Mouse (Mus musculus) Patski (cell line): ENCODE measurements around the gene Gm3696. TPM values are rescaled to one million over a fixed set of nuclear protein-coding genes. Genes with fewer than 3 reads are reported as not detected.
"Not testable (repeated sequence)": the region's sequence is repeated elsewhere in the genome, so short reads cannot be mapped to it uniquely, and the experiment has no call there.

Experiments used
- ATAC-seq: fragments of 100-300 bp; one replicate; pipeline ENCODE4 v1.8.0; 2021
- CTCF ChIA-PET: fragments of 350-600 bp; sonication (Branson Sonifier 250); formaldehyde crosslinking; loops from one replicate; lab custom pipeline; 2022; ENCODE audit warnings: inconsistent platforms; lab: Charles Lee
- POLR2A ChIA-PET: fragments of 350-600 bp; sonication (Branson Sonifier 250); formaldehyde crosslinking; loops from one replicate; lab custom pipeline; 2022; ENCODE audit warnings: antibody characterized with exemption, inconsistent platforms; lab: Charles Lee
- DNase-seq: peaks from one replicate; pipeline ENCODE4 v3.0.0-alpha.2; 2011; ENCODE audit warnings: low read depth, low spot score
- H3K27me3 ChIP-seq: fragments of 371-371 bp; one replicate; pipeline ENCODE4 v1.5.1; 2021
- in situ Hi-C: fragments of 300-500 bp; cut with MboI; formaldehyde crosslinking; loops from 3 replicates; pipeline ENCODE4 v1.11.1; 2018; ENCODE audit warnings: low pct_unique_long_range_greater_than_20kb, mixed read lengths
- polyA plus RNA-seq: library from polyadenylated mRNA; unstranded; gene quantifications from one replicate; pipeline ENCODE4 v1.2.3, GENCODE M21; 2021

Gm3696 gene
- 0.45 TPM for polyA plus RNA-seq

DNA sequence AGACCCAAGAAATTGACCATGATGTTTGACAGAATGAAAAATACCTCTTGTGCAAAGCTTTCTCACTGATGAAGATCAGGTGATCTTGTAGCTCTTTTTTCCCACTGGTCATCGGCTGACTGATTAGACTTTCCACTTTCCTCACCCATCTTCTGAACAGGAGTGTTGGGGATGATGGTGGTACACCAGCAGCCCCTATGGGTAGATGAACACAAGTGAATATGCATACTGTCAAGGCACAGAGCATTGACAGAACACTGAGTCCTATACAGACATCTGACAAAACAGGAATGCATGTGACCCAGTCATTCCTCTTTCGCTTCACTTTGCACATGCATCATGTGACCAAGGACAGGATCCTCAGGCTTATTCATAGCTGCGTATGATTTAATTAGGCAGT is at the start of gene Gm3696:
Gm3696 (minus strand) TSS at position 101 of the 400 bp plus-strand sequence.
- POLR2A ChIA-PET, ATAC-seq, H3K27me3 ChIP-seq, CTCF ChIA-PET, in situ Hi-C loops, DNase-seq: not testable (repeated sequence)

DNA sequence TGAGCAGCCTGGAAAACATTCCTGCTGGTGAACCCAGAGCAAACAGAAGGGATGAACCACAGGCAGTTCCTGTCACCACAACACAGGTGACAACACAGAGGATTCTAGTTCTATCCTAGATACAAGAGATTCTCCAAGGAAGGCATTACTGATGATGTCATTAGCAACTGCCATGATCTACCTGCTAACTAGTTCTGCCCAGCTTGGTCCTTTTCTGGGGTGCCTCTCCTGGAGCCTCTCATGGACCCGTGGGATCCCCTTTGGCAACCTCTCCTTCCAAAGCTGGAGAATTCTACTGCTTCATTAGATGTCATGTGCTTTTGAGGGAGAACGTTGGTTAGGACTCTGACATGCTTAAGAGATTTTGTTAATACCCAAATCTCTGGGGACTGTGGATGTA is 24.9 kb upstream of the Gm3696 start, which contains the start of gene Gm6676:
Gm6676 (minus strand) TSS at position 101 of the 400 bp plus-strand sequence.
- in situ Hi-C loops, DNase-seq, CTCF ChIA-PET, H3K27me3 ChIP-seq, ATAC-seq, POLR2A ChIA-PET: not testable (repeated sequence)

DNA sequence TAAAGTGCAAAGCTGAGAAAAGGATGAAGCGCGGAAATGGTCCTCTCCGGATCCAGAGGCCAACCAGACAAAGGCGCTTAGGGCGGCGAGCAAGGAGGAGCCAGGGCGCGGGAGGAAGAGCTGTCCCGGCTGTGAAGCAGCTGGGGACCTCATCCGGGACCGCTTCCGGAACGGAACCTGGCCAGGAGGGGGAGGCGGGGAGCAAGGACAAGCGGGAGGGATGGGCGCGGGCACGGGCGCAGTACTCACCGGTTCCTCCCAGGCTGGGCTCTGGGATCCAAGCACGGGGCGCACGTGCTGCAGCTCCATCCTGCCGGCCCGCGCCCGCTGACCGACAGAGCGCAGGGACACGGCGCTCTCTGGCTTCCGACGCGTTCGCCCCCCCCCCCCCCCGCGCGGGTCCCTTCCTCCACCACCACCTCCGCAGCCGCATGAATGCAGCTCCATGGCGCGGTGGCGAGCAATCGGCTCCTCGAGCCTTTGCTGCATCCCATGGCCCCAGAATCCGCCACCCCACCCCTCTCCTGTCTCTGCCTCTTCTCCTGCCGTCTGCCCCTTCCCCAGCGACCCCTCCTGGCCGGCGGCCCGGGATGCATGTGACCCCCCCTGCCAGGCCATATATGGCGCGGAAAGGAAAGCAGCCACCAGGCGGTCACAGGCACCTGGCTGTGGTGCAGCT is 4.8 kb upstream of the Gm3696 start:
- ATAC-seq, CTCF ChIA-PET, H3K27me3 ChIP-seq, DNase-seq, POLR2A ChIA-PET, in situ Hi-C loops: not testable (repeated sequence)

DNA sequence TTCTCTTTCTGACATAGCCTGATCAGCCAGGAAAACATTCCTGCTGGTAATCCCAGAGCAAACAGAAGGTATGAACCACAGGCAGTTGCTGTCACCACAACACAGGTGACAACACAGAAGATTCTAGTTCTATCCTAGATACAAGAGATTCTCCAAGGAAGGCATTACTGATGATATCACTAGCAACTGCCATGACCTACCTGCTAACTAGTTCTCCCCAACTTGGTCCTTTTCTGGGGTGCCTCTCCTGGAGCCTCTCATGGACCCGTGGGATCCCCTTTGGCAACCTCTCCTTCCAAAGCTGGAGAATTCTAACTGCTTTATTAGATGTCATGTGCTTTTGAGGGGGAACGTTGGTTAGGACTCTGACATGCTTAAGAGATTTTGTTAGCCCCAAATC is 55.6 kb downstream of the Gm3696 start, which contains the start of gene Gm3685:
Gm3685 (minus strand) TSS at position 101 of the 400 bp plus-strand sequence.
- ATAC-seq, DNase-seq, H3K27me3 ChIP-seq, in situ Hi-C loops, POLR2A ChIA-PET, CTCF ChIA-PET: not testable (repeated sequence)

Other genes with a start within 250 kb of the Gm3696 start
- not detected for gene Gm3667, start 210.7 kb downstream of the Gm3696 start, polyA plus RNA-seq
- gene Gm6356, start 126.8 kb downstream of the Gm3696 start, polyA plus RNA-seq = not detected
- not detected for gene Gm10406, start 73.2 kb downstream of the Gm3696 start, polyA plus RNA-seq
- gene Gm3685, start 55.7 kb downstream of the Gm3696 start, polyA plus RNA-seq = not detected
- not detected for gene Gm6676, start 24.8 kb upstream of the Gm3696 start, polyA plus RNA-seq
- gene Gm3512, start 73.9 kb upstream of the Gm3696 start, polyA plus RNA-seq = 0.87 TPM
- gene Gm16434, start 93.9 kb upstream of the Gm3696 start, polyA plus RNA-seq = not detected
- gene Gm3727, start 164.1 kb upstream of the Gm3696 start, polyA plus RNA-seq = not detected
- gene Gm3739, start 214.4 kb upstream of the Gm3696 start, polyA plus RNA-seq = not detected
- gene Gm5797, start 231.8 kb upstream of the Gm3696 start, polyA plus RNA-seq = not detected